Mouse (Mus musculus): ENCODE measurements around the gene Ppp1r13l. TPM values are rescaled to one million over a fixed set of nuclear protein-coding genes. Genes with fewer than 3 reads are reported as not detected.

The Ppp1r13l gene
- polyA plus RNA-seq, 1 experiment from 2014 or later = 6.4 TPM

- Histone ChIP-seq H3K9me3 (ENCODE audit: control insufficient read depth, low read length) (no peaks in the 10 kb centered on the region), H3K4me3 (ENCODE audit: low read depth, low read length) (no peak overlapping the region), H3K9ac (ENCODE audit: low read length) (peak overlapping the region; percentile 45; the same call in 1 of the 2 replicates), H3K27me3 (ENCODE audit: control insufficient read depth, insufficient read depth, low read length) (no peaks in the 10 kb centered on the region), H3K4me2 (ENCODE audit: low read depth, low read length, severe bottlenecking) (peak overlapping the region; percentile 62; the same call in 1 of the 2 replicates), H3K27ac (ENCODE audit: low read depth, low read length) (no peak overlapping the region), H3K36me3 (ENCODE audit: control insufficient read depth, insufficient read depth, low read length) (no peaks in the 10 kb centered on the region), H3K4me1 (replicated peaks; ENCODE audit: control insufficient read depth, insufficient read depth, low read length) (peaks cover 12% of the 10 kb centered on the region; the same call in 1 of the 2 replicates)
- DNase-seq (ENCODE audit: low spot score) (peak; percentile 53), ATAC-seq (replicated peaks; ENCODE audit: low FRiP score) (no peak)
- 77% methylated on average over 5 of the region's 5 CpGs for WGBS
Observed at GRCm38 (mm10) chr7:19327782-19328181, 31.8 kb upstream of the Ppp1r13l start.

DNA sequence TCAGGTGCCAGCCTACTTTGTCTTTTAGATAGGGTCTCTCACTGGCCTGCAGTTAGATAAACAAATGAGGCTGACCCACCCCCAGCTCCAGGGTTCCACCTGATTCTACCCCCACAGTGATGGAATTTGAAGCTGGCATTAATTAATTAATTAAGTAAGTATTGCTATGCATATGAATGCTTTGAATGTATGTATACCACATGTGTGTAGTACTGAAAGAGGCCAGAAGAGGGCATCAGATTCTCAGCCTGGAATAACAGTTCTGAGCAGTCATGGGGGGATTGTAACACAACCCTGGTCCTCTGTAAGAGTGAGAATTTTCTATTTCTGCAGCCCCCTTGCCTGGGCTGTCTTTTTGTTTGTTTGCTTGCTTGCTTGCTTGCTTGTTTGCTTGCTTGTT, 31.1 kb upstream of the Ppp1r13l start:
- H3K4me3 ChIP-seq (ENCODE audit: low read depth, low read length) = no peak overlapping the region
- no peak overlapping the region for H3K4me2 ChIP-seq (ENCODE audit: low read depth, low read length, severe bottlenecking)
- no peaks in the 10 kb centered on the region for H3K27me3 ChIP-seq (ENCODE audit: control insufficient read depth, insufficient read depth, low read length)
- no peak overlapping the region for H3K9ac ChIP-seq (ENCODE audit: low read length)
- ATAC-seq (replicated peaks; ENCODE audit: low FRiP score) = no peak
- H3K4me1 ChIP-seq (replicated peaks; ENCODE audit: control insufficient read depth, insufficient read depth, low read length) = peaks cover 12% of the 10 kb centered on the region; the same call in 1 of the 2 replicates
- no peaks in the 10 kb centered on the region for H3K36me3 ChIP-seq (ENCODE audit: control insufficient read depth, insufficient read depth, low read length)
- no peak for DNase-seq (ENCODE audit: low spot score)
- H3K27ac ChIP-seq (ENCODE audit: low read depth, low read length) = no peak overlapping the region
- H3K9me3 ChIP-seq (ENCODE audit: control insufficient read depth, low read length) = no peaks in the 10 kb centered on the region

GRCm38 (mm10) chr7:19331910-19332309, 27.6 kb upstream of the Ppp1r13l start:
- Histone ChIP-seq H3K4me3 (ENCODE audit: low read depth, low read length) (no peak overlapping the region), H3K27me3 (ENCODE audit: control insufficient read depth, insufficient read depth, low read length) (no peaks in the 10 kb centered on the region), H3K9me3 (ENCODE audit: control insufficient read depth, low read length) (no peaks in the 10 kb centered on the region), H3K9ac (ENCODE audit: low read length) (no peak overlapping the region), H3K4me1 (replicated peaks; ENCODE audit: control insufficient read depth, insufficient read depth, low read length) (peaks cover 7% of the 10 kb centered on the region; the same call in 1 of the 2 replicates), H3K4me2 (ENCODE audit: low read depth, low read length, severe bottlenecking) (no peak overlapping the region), H3K36me3 (ENCODE audit: control insufficient read depth, insufficient read depth, low read length) (no peaks in the 10 kb centered on the region), H3K27ac (ENCODE audit: low read depth, low read length) (no peak overlapping the region)
- ATAC-seq (replicated peaks; ENCODE audit: low FRiP score) (no peak), DNase-seq (ENCODE audit: low spot score) (no peak)
- WGBS = 73% methylated on average over 2 of the region's 2 CpGs

- DNase-seq (ENCODE audit: low spot score) (peak; percentile 78), ATAC-seq (replicated peaks; ENCODE audit: low FRiP score) (peak; percentile 38; the same call in 1 of the 2 replicates)
- H3K9me3 ChIP-seq (ENCODE audit: control insufficient read depth, low read length) = no peaks in the 10 kb centered on the region
- peak overlapping the region; percentile 56 for H3K4me2 ChIP-seq (ENCODE audit: low read depth, low read length, severe bottlenecking)
- no peaks in the 10 kb centered on the region for H3K36me3 ChIP-seq (ENCODE audit: control insufficient read depth, insufficient read depth, low read length)
- peaks cover 1% of the 10 kb centered on the region; the same call in 1 of the 2 replicates for H3K4me1 ChIP-seq (replicated peaks; ENCODE audit: control insufficient read depth, insufficient read depth, low read length)
- no peak overlapping the region; the same call in 1 of the 2 replicates for H3K27ac ChIP-seq (ENCODE audit: low read depth, low read length)
- peak overlapping the region; percentile 38 for H3K4me3 ChIP-seq (ENCODE audit: low read depth, low read length)
- H3K27me3 ChIP-seq (ENCODE audit: control insufficient read depth, insufficient read depth, low read length) = no peaks in the 10 kb centered on the region
- under 1% methylated on average over 52 of the region's 52 CpGs for WGBS
- peak overlapping the region; percentile 52 for H3K9ac ChIP-seq (ENCODE audit: low read length)
Observed at GRCm38 (mm10) chr7:19332709-19333352, 26.7 kb upstream of the Ppp1r13l start.

DNA sequence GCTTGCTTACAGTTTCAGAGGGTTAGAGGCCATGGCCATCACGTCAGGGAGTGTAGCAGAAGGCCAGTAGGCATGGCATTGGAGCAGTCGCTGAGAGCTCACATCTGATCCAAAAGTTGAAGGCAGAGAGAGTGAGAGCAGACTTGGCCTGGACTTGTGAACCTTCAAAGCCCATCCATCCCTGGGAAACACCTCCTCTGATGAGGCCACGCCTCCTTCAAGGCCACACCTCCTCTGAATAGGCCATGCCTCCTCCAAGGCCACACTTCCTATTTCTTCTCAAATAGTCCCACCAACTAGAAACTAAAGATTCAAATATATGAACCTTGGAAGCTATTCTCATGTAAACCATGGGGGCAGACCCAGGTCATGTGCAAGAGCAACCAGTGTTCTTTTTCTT, 24.0 kb upstream of the Ppp1r13l start:
- no peak overlapping the region for H3K9ac ChIP-seq (ENCODE audit: low read length)
- WGBS = 40% methylated on average over 3 of the region's 3 CpGs
- H3K27ac ChIP-seq (ENCODE audit: low read depth, low read length) = no peak overlapping the region
- no peak overlapping the region for H3K4me2 ChIP-seq (ENCODE audit: low read depth, low read length, severe bottlenecking)
- H3K4me1 ChIP-seq (replicated peaks; ENCODE audit: control insufficient read depth, insufficient read depth, low read length) = no peaks in the 10 kb centered on the region
- H3K9me3 ChIP-seq (ENCODE audit: control insufficient read depth, low read length) = no peaks in the 10 kb centered on the region
- no peak for ATAC-seq (replicated peaks; ENCODE audit: low FRiP score)
- no peaks in the 10 kb centered on the region for H3K36me3 ChIP-seq (ENCODE audit: control insufficient read depth, insufficient read depth, low read length)
- no peak for DNase-seq (ENCODE audit: low spot score)
- H3K27me3 ChIP-seq (ENCODE audit: control insufficient read depth, insufficient read depth, low read length) = no peaks in the 10 kb centered on the region
- no peak overlapping the region for H3K4me3 ChIP-seq (ENCODE audit: low read depth, low read length)

GRCm38 (mm10) chr7:19337122-19337521, 22.4 kb upstream of the Ppp1r13l start:
- Histone ChIP-seq H3K9me3 (ENCODE audit: control insufficient read depth, low read length) (no peaks in the 10 kb centered on the region), H3K36me3 (ENCODE audit: control insufficient read depth, insufficient read depth, low read length) (no peaks in the 10 kb centered on the region), H3K4me2 (ENCODE audit: low read depth, low read length, severe bottlenecking) (no peak overlapping the region), H3K4me1 (replicated peaks; ENCODE audit: control insufficient read depth, insufficient read depth, low read length) (no peaks in the 10 kb centered on the region), H3K9ac (ENCODE audit: low read length) (no peak overlapping the region), H3K4me3 (ENCODE audit: low read depth, low read length) (no peak overlapping the region), H3K27me3 (ENCODE audit: control insufficient read depth, insufficient read depth, low read length) (peaks cover 5% of the 10 kb centered on the region; the same call in 1 of the 2 replicates), H3K27ac (ENCODE audit: low read depth, low read length) (no peak overlapping the region)
- ATAC-seq (replicated peaks; ENCODE audit: low FRiP score) (no peak), DNase-seq (ENCODE audit: low spot score) (peak; percentile 31)
- WGBS = 70% methylated on average over 10 of the region's 10 CpGs

- H3K9me3 ChIP-seq (ENCODE audit: control insufficient read depth, low read length) = no peaks in the 10 kb centered on the region
- no peak overlapping the region for H3K4me2 ChIP-seq (ENCODE audit: low read depth, low read length, severe bottlenecking)
- H3K4me1 ChIP-seq (replicated peaks; ENCODE audit: control insufficient read depth, insufficient read depth, low read length) = no peaks in the 10 kb centered on the region; the same call in 1 of the 2 replicates
- peak; percentile 42 for DNase-seq (ENCODE audit: low spot score)
- peaks cover 8% of the 10 kb centered on the region; the same call in 1 of the 2 replicates for H3K27me3 ChIP-seq (ENCODE audit: control insufficient read depth, insufficient read depth, low read length)
- no peak for ATAC-seq (replicated peaks; ENCODE audit: low FRiP score)
- H3K9ac ChIP-seq (ENCODE audit: low read length) = no peak overlapping the region
- no peak overlapping the region for H3K27ac ChIP-seq (ENCODE audit: low read depth, low read length)
- no peaks in the 10 kb centered on the region for H3K36me3 ChIP-seq (ENCODE audit: control insufficient read depth, insufficient read depth, low read length)
- H3K4me3 ChIP-seq (ENCODE audit: low read depth, low read length) = no peak overlapping the region
- 60% methylated on average over 2 of the region's 2 CpGs for WGBS
Observed at GRCm38 (mm10) chr7:19338060-19338459, 21.5 kb upstream of the Ppp1r13l start.

DNA sequence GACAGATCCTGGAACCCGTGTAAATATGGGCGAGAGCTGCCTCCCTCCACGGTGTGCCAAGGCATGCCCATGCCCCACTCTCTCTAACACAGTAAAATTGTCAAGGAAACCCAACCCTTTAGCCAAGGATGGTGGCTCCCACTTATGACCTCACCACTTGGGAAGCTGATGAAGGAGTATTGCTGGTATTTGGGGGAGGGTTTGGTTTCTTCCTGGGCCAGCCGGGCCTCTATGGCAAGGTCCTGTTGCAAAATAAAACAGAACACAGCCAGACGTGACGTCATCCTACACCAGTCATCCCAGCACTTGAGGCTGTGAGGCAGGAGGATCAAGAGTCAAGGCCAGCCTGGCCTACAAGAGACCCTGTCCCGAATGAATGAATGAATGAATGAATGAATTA, 21.0 kb upstream of the Ppp1r13l start:
- Histone ChIP-seq H3K9ac (ENCODE audit: low read length) (no peak overlapping the region), H3K27me3 (ENCODE audit: control insufficient read depth, insufficient read depth, low read length) (peaks cover 8% of the 10 kb centered on the region; the same call in 1 of the 2 replicates), H3K27ac (ENCODE audit: low read depth, low read length) (no peak overlapping the region), H3K4me2 (ENCODE audit: low read depth, low read length, severe bottlenecking) (no peak overlapping the region), H3K4me1 (replicated peaks; ENCODE audit: control insufficient read depth, insufficient read depth, low read length) (peaks cover 3% of the 10 kb centered on the region; the same call in 1 of the 2 replicates), H3K36me3 (ENCODE audit: control insufficient read depth, insufficient read depth, low read length) (no peaks in the 10 kb centered on the region), H3K9me3 (ENCODE audit: control insufficient read depth, low read length) (no peaks in the 10 kb centered on the region), H3K4me3 (ENCODE audit: low read depth, low read length) (no peak overlapping the region)
- no peak for ATAC-seq (replicated peaks; ENCODE audit: low FRiP score)
- DNase-seq (ENCODE audit: low spot score) = no peak
- 77% methylated on average over 7 of the region's 7 CpGs for WGBS

DNA sequence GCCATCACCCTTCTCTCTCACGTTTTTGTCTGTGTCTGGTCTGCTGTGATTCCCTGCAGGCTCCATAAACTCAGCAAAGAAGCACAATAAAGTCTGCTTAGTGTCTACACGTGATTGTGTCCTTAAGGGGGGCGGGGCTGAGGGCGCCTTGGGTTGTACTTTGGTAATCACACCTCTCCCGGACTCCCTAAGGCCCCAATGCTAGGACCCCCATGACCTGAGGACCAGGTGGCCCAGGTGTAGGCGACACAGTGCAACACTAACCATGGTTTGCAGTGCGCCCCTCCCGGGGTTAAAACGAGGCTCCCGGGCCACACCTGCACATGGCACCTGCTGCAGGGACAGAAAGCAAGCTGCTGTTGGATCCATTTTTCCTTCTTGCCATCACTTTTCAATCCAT, 18.3 kb upstream of the Ppp1r13l start:
- H3K9me3 ChIP-seq (ENCODE audit: control insufficient read depth, low read length) = no peaks in the 10 kb centered on the region
- 20% methylated on average over 10 of the region's 10 CpGs for WGBS
- ATAC-seq (replicated peaks; ENCODE audit: low FRiP score) (no peak), DNase-seq (ENCODE audit: low spot score) (peak; percentile 46)
- H3K27me3 ChIP-seq (ENCODE audit: control insufficient read depth, insufficient read depth, low read length) = peaks cover 8% of the 10 kb centered on the region; the same call in 1 of the 2 replicates
- peak overlapping the region; percentile 88; the same call in 1 of the 2 replicates for H3K4me2 ChIP-seq (ENCODE audit: low read depth, low read length, severe bottlenecking)
- peaks cover 9% of the 10 kb centered on the region for H3K4me1 ChIP-seq (replicated peaks; ENCODE audit: control insufficient read depth, insufficient read depth, low read length)
- no peaks in the 10 kb centered on the region for H3K36me3 ChIP-seq (ENCODE audit: control insufficient read depth, insufficient read depth, low read length)
- no peak overlapping the region for H3K27ac ChIP-seq (ENCODE audit: low read depth, low read length)
- no peak overlapping the region for H3K4me3 ChIP-seq (ENCODE audit: low read depth, low read length)
- H3K9ac ChIP-seq (ENCODE audit: low read length) = no peak overlapping the region

Data from forebrain, embryonic 11.5 days (tissue).